Mouse (Mus musculus): Measurements from ENCODE around the gene Fam129a.
"Not testable (repeated sequence)": the region's sequence is repeated elsewhere in the genome, so short reads cannot be mapped to it uniquely, and the experiment has no call there.

The Fam129a gene

GRCm38 (mm10) chr1:151584182-151584471 lies 13.1 kb downstream of the Fam129a start:
- no peak for DNase-seq (ENCODE audit: low spot score)

DNA sequence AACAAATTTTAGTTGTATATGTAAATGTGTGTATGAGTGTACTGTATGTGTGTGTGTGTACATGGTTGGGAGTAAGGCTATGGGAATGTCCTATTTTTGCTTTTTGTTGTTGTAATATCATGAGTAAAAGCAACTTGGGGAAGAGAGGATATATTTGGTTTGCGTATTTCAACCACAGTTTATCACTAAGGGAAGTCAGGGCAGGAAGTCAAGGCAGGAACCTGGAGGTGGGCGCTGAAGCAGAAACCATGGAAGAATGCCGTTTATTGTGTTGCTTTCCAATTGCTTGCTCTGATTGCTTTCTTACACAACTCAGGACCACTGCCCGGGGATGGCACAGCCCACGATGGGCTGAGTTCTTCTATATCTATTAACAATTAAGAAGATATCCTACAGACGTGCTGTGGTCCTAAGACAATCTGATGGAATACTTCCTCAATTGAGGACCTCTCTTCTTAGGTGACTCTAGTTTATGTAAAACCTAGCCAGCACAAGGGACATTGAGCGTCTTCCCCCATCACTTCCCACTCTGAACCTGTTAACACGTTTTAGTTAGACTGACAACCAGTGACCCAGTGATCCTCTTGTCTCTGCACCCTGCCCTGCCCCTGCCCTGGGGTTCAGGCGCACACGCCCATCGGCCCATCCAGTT lies 13.7 kb downstream of the Fam129a start:
- DNase-seq (ENCODE audit: low spot score), result no peak

GRCm38 (mm10) chr1:151585647-151586046 lies 14.7 kb downstream of the Fam129a start:
- no peak for DNase-seq (ENCODE audit: low spot score)

DNA sequence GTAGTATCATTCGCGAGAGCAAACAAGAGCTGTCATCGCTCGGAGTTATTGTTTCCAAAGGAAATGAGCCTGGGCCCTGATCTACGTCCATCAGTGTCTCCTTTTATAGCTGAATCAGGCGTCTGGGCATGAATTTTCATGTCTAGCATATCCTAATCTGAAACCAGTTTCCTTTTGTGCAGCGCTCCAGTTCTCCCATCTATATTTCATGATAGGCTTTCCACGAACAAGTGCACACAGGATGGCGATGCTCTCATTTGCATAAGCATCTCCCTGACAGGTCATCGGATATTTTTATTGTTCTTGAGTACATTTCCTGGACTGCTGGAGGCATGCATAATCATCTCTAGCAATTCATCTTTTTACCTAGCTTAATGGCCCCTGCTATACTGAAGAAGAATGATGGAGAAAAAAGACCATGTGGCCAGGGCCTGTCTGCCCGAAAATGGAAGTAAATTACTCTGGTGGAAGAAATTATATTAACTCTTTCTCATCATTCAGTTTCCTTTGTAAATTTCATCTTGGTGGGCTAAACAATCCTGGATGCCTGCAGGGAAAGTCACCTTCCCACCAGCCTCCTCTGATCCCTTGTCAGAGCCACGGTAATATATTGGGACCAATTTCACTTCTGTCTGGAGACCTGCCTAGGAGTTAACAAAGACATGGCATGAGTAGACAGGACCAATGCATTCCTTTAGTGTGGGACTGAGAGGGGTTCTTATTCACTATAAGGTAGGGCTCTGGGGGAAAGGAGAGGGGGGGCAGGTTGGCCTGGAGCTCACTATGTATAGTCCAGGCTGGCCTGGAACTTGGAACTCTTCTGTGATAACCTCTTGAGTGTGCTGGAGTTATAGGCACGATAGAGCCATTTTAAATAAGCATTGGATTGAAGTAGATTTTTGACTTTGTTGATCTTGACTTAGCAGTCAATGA lies 21.4 kb downstream of the Fam129a start:
- DNase-seq (ENCODE audit: low spot score), result no peak

GRCm38 (mm10) chr1:151594906-151595305 lies 23.9 kb downstream of the Fam129a start:
- no peak for DNase-seq (ENCODE audit: low spot score)

GRCm38 (mm10) chr1:151595600-151596299 lies 24.8 kb downstream of the Fam129a start:
- DNase-seq (ENCODE audit: low spot score), result no peak

- DNase-seq (ENCODE audit: low spot score), result no peak
These were observed 25.6 kb downstream of the Fam129a start for GRCm38 (mm10) chr1:151596562-151596961.

GRCm38 (mm10) chr1:151597677-151598297 lies 26.8 kb downstream of the Fam129a start:
- no peak for DNase-seq (ENCODE audit: low spot score)

- DNase-seq (ENCODE audit: low spot score), result no peak
These were observed 27.9 kb downstream of the Fam129a start for GRCm38 (mm10) chr1:151598876-151599275.

- DNase-seq (ENCODE audit: low spot score), result no peak
These were observed 33.3 kb downstream of the Fam129a start for GRCm38 (mm10) chr1:151604328-151604727.

DNA sequence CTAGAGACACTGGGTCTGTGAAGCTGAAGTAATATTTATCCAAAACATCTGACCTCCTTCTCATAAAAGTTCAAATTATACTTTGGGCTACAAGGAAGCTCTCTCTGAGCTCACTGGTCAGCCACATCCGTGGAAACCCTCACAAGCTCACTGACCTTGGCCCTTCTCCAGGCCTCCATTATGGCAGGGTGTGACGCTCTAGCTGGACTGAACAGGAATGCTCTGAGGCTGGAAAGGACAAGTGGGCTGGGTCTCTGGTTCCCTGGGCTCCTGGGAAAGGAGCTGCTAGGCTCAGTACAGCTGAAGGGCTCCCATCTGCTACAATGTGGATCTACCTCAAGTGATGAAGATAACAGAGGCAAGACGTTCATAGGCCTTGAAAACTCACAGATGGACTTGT lies 37.0 kb downstream of the Fam129a start:
- not testable (repeated sequence) for DNase-seq (ENCODE audit: low spot score)

GRCm38 (mm10) chr1:151610621-151611020 lies 39.6 kb downstream of the Fam129a start:
- DNase-seq (ENCODE audit: low spot score), result no peak

DNA sequence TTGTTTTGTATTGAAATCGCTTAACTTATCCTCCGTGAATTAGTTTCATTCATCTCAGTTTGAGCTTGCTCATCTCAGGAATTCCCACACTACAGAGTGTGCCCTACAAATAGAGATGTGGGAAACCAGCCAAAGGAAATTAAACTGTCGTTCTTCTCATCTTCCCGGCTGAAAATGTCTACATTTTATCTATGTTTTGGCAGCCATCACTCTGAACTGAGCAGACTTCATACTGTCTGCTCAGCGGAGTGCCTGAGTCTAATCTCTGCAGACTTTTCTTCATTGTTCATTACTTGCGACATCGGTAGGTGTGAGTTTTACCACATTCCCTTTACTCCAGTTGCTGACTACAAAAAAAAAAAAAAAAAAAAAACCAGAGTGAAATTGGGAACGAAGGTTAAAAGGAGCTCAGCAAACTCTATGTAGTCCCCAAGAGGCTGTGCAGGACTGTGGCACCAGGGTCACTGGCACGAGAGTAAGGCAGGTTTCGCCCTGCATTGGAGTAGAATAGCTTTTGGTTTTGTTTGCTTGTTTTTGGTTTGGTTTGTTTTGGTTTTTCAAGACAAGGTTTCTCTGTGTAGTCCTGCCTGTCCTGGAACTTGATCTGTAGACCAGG lies 43.4 kb downstream of the Fam129a start:
- DNase-seq (ENCODE audit: low spot score), result no peak

- DNase-seq (ENCODE audit: low spot score), result no peak
These were observed 44.6 kb downstream of the Fam129a start for GRCm38 (mm10) chr1:151615625-151616024.

DNA sequence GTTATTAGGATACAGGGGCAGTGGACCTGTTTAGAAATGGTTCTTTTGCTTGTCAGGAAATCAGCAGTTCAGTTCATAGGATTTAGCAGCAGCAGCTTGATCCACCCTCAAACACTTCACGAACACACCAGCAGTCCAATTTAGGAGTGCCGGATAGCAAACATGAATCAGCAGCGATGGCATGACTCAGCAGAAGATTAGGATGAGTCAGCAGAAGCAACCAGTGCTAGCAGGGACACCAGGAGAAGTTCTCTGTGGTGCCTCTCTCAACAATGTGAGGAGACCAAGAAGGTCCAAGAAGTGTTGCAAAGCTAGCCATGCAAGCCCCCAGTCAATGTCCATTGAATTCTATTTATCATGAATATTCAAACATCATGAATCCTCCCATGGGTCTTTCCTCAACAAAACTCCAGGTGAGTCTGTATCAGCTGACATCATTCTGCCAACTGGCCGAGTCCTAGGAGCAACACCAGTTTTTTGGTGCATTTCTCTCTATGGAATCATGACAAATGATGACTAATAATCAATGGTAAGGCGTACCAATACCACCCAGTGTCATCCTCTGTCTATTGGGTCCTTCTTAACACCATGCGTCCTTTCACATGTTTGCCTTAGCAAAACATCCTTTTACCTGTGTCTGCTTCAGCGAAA lies 45.7 kb downstream of the Fam129a start:
- DNase-seq (ENCODE audit: low spot score), result no peak

DNA sequence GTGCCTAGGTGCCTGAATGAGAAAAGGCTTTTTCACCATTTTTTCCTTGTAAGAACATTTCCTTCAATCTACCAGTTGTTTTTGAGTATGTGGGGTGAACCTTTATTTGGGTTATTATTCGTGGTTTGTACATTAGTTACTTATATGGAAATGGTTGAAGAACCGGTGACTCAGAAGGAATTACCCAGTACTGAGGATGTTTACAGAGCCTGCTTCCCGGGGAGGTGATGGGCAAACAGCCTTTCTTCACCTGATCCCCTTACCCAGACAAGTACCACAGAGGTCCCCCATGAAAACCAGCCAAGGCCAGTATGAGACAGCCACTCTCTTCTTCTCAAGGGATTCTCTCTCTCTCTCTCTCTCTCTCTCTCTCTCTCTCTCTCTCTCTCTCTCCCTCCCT lies 47.3 kb downstream of the Fam129a start:
- DNase-seq (ENCODE audit: low spot score), result no peak

- no peak for DNase-seq (ENCODE audit: low spot score)
These were observed 48.3 kb downstream of the Fam129a start for GRCm38 (mm10) chr1:151619281-151619711.

GRCm38 (mm10) chr1:151620730-151621129 lies 49.7 kb downstream of the Fam129a start:
- no peak for DNase-seq (ENCODE audit: low spot score)

- no peak for DNase-seq (ENCODE audit: low spot score)
These were observed 53.6 kb downstream of the Fam129a start for GRCm38 (mm10) chr1:151624442-151625226.

DNA sequence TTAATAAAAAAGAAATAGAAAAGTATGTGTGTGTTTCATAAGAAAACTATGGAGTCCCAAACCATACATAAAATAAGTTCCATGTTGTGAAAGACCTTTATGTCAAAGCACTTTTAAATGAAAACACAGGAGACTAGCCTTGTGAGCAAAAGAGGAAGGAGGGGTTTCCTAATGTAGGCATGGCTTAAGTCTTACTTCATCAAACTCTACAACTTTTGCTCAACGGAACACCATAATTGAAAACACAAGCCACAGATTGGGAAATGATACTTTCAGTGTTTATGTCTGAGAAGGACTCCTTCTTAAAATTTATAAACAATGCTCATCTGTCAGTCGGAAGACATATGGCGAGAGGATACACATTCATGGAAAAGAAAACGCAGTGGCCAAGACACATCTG lies 54.3 kb downstream of the Fam129a start:
- DNase-seq (ENCODE audit: low spot score), result no peak

- no peak for DNase-seq (ENCODE audit: low spot score)
These were observed 54.7 kb downstream of the Fam129a start for GRCm38 (mm10) chr1:151625690-151626089.
